Mouse (Mus musculus) forebrain, postnatal 0 days (tissue): ENCODE measurements at regions not wholly inside any gene's neighbourhood (a gene's known extent, or its start where the extent isn't known, plus 50 kb on each side); places are given as distances from the start of the nearest gene placed in this dataset.
A peak's percentile ranks its signal among the peaks of the same experiment; 100 is the strongest.

ENCODE experiments used
- ATAC-seq: fragments of 200-750 bp; cut with Nextera tagmentation; 2 replicates; pipeline ENCODE4 v1.8.0; 2017; ENCODE audit warnings: mild to moderate bottlenecking, moderate library complexity
- DNase-seq: peaks from one replicate; pipeline ENCODE4 v3.0.0-alpha.2; 2015
- H3K27ac ChIP-seq: fragments of 300-500 bp; sonication (generic); 2 replicates; pipeline ENCODE4 v1.5.1; 2014; ENCODE audit warnings: low read depth, mild to moderate bottlenecking, antibody characterized with exemption, low read length, moderate library complexity, mixed read lengths
- H3K27me3 ChIP-seq: fragments of 300-500 bp; sonication (generic); 2 replicates; pipeline ENCODE4 v1.6.1; 2014; ENCODE audit warnings: mild to moderate bottlenecking, low read length, mixed read lengths; ENCODE audit not compliant: insufficient read depth
- H3K36me3 ChIP-seq: fragments of 300-500 bp; sonication (generic); 2 replicates; pipeline ENCODE4 v1.6.1; 2014; ENCODE audit warnings: mild to moderate bottlenecking, moderate library complexity; ENCODE audit not compliant: insufficient read depth
- H3K4me1 ChIP-seq: fragments of 300-500 bp; sonication (generic); 2 replicates; pipeline ENCODE4 v1.6.1; 2014; ENCODE audit warnings: antibody characterized with exemption; ENCODE audit not compliant: insufficient read depth
- H3K4me2 ChIP-seq: fragments of 300-500 bp; sonication (generic); 2 replicates; pipeline ENCODE4 v1.6.1; 2014; ENCODE audit warnings: low read depth, mild to moderate bottlenecking, moderate library complexity
- H3K4me3 ChIP-seq: fragments of 300-500 bp; sonication (generic); 2 replicates; pipeline ENCODE4 v1.5.1; 2014; ENCODE audit warnings: low read depth, low read length, mixed read lengths
- H3K9ac ChIP-seq: fragments of 300-500 bp; sonication (generic); 2 replicates; pipeline ENCODE4 v1.6.1; 2014; ENCODE audit warnings: mild to moderate bottlenecking
- H3K9me3 ChIP-seq: fragments of 300-500 bp; sonication (generic); 2 replicates; pipeline ENCODE4 v1.6.1; 2016; ENCODE audit warnings: low read length
- CTCF ChIP-seq: sonication (generic); IDR thresholded peaks from 2 replicates; pipeline ENCODE4 v1.5.1; 2016; ENCODE audit warnings: antibody characterized with exemption, control low read depth, low read depth
- WGBS: fragments of 180-500 bp; shearing (Covaris S2); extraction: QIAGEN DNeasy Blood & Tissue Kit; methylation state at CpG from one replicate; pipeline ENCODE4 v1.1.7; 2014; 5-methylcytosine and 5-hydroxymethylcytosine counted together

DNA sequence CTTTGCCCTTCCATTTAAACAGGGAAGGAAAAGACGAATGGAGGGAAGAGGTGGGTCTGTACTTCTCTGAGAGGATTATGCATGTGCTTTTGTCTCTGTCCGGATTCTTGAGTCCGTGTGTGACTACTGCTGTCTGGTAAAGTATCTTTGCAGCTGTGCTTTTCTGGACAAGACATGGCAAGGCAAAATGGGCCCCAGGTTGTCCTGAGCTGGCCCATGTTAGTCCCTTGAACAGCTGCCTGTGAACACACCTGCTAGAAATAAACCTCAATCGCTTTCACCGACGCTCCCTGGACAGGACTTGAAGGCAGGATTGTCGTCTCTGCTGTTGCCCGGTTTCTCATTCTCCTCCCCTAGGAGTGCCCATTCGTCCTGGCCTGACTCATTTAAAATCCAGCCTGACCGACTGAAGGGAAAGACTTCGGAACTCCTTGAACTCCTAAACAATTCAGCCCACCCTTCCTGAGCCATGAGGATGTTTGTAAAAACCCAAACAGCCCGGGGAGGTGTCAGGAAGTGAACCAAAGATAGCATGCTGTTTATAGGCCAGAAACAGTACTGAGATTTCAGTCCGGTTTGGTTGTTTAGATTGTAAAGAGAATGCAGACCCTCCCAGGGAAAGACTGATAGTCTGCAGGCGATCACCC lies 281.7 kb downstream of the Qk start:
- no peak overlapping the region for H3K27ac ChIP-seq
- H3K4me3 ChIP-seq = no peak overlapping the region
- no peak for TF ChIP-seq CTCF
- H3K4me2 ChIP-seq = no peak overlapping the region
- H3K27me3 ChIP-seq = no peaks in the 10 kb centered on the region
- H3K4me1 ChIP-seq = no peaks in the 10 kb centered on the region
- H3K36me3 ChIP-seq = no peaks in the 10 kb centered on the region
- WGBS = 48% methylated on average over 14 of the region's 14 CpGs
- ATAC-seq (no peak), DNase-seq (no peak)
- no peaks in the 10 kb centered on the region for H3K9me3 ChIP-seq
- H3K9ac ChIP-seq = no peak overlapping the region

GRCm38 (mm10) chr17:10033510-10033909 lies 286.1 kb downstream of the Qk start:
- WGBS = 52% methylated on average over 4 of the region's 4 CpGs
- Histone ChIP-seq H3K9ac (no peak overlapping the region), H3K4me3 (no peak overlapping the region), H3K9me3 (no peaks in the 10 kb centered on the region), H3K4me2 (no peak overlapping the region), H3K27me3 (no peaks in the 10 kb centered on the region), H3K27ac (no peak overlapping the region), H3K36me3 (no peaks in the 10 kb centered on the region), H3K4me1 (no peaks in the 10 kb centered on the region)
- DNase-seq (no peak), ATAC-seq (peak; percentile 60; the same call in 1 of the 2 replicates)
- TF ChIP-seq CTCF = no peak

- H3K4me3 ChIP-seq = no peak overlapping the region
- no peak for TF ChIP-seq CTCF
- H3K9me3 ChIP-seq = no peaks in the 10 kb centered on the region
- ATAC-seq = no peak
- WGBS = 84% methylated on average over 3 of the region's 3 CpGs
- H3K4me2 ChIP-seq = no peak overlapping the region
- no peak for DNase-seq
- H3K9ac ChIP-seq = no peak overlapping the region
- no peaks in the 10 kb centered on the region for H3K27me3 ChIP-seq
- H3K27ac ChIP-seq = no peak overlapping the region
- no peaks in the 10 kb centered on the region for H3K36me3 ChIP-seq
- H3K4me1 ChIP-seq = no peaks in the 10 kb centered on the region
These were observed 288.6 kb downstream of the Qk start for GRCm38 (mm10) chr17:10031033-10031432.

- ATAC-seq (no peak), DNase-seq (no peak)
- H3K4me1 ChIP-seq = no peaks in the 10 kb centered on the region
- no peak overlapping the region for H3K9ac ChIP-seq
- TF ChIP-seq CTCF = no peak
- no peak overlapping the region for H3K27ac ChIP-seq
- H3K4me3 ChIP-seq = no peak overlapping the region
- H3K27me3 ChIP-seq = no peaks in the 10 kb centered on the region
- H3K9me3 ChIP-seq = no peaks in the 10 kb centered on the region
- no peaks in the 10 kb centered on the region for H3K36me3 ChIP-seq
- H3K4me2 ChIP-seq = no peak overlapping the region
These were observed 292.9 kb downstream of the Qk start for GRCm38 (mm10) chr17:10026770-10027169.

DNA sequence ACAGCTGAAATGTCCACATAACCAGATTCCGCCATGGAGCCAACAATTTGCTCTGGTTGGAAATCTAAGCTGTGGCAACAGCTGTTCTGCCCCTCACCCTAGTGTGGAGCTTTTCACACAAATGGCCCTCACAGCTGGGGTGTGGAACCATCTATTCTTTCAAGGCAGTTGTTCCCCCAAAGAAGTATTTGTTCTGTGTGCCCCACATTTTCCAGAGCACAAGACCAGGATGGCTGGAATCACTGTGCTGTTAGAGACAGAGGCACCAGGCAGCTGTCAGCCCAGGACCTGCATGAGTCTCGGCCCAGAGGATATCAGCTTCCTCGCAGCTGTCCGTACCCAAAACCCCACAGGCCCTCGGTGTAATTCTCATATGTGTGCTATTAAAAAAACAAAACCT lies 294.4 kb downstream of the Qk start:
- no peak overlapping the region for H3K9ac ChIP-seq
- no peaks in the 10 kb centered on the region for H3K4me1 ChIP-seq
- 86% methylated on average over 5 of the region's 5 CpGs for WGBS
- TF ChIP-seq CTCF = no peak
- H3K9me3 ChIP-seq = no peaks in the 10 kb centered on the region
- H3K27ac ChIP-seq = no peak overlapping the region
- H3K27me3 ChIP-seq = no peaks in the 10 kb centered on the region
- no peaks in the 10 kb centered on the region for H3K36me3 ChIP-seq
- no peak overlapping the region for H3K4me3 ChIP-seq
- no peak for ATAC-seq
- DNase-seq = no peak
- H3K4me2 ChIP-seq = no peak overlapping the region

DNA sequence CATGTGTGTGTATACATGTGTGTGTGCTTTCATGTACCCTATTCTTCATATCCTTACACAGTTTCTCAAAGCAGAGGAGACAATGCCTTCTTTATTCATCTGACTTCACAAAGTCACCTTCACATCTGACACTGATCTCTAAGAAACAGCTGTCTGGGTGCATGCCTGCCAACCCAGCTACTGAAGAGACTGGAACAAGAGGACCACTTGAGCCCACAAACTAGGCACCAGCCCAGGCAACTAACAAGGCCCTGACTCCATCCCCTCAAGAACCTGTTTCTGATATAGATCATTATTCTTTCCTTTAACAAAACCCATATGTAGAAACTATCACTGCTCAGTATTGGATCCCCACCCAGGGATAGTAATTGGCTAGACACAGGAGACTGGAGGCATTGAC lies 295.3 kb downstream of the Qk start:
- Histone ChIP-seq H3K9ac (no peak overlapping the region), H3K9me3 (no peaks in the 10 kb centered on the region), H3K27ac (no peak overlapping the region), H3K36me3 (no peaks in the 10 kb centered on the region), H3K4me2 (no peak overlapping the region), H3K27me3 (no peaks in the 10 kb centered on the region), H3K4me3 (no peak overlapping the region), H3K4me1 (no peaks in the 10 kb centered on the region)
- ATAC-seq (no peak), DNase-seq (no peak)
- no peak for TF ChIP-seq CTCF

DNA sequence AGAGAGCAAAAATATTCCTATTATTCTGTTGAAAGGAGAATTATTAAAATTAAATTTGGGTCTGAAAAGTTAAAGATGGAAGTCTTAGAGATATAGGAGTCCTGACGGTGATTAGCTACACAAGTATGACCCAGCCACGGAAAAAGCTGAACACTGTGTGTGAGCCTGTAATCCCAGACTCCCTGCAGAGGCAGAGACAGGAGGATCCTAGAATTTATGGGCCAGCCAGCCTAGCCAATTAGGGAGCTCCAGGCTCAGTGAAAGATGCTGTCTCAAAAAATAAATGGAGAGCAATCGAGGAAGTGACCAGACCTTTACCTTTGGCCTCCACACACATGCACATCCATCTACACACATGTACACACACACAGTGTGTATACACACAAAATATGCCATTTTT lies 307.5 kb downstream of the Qk start:
- H3K9ac ChIP-seq = no peak overlapping the region

More for the DNA sequence above, 307.5 kb downstream of the Qk start:
- H3K4me3 ChIP-seq = no peak overlapping the region
- WGBS = 57% methylated on average over 3 of the region's 3 CpGs
- no peaks in the 10 kb centered on the region for H3K27me3 ChIP-seq
- no peak for ATAC-seq
- no peak for TF ChIP-seq CTCF
- no peaks in the 10 kb centered on the region for H3K36me3 ChIP-seq
- H3K27ac ChIP-seq = no peak overlapping the region
- no peaks in the 10 kb centered on the region for H3K9me3 ChIP-seq
- H3K4me2 ChIP-seq = no peak overlapping the region
- H3K4me1 ChIP-seq = no peaks in the 10 kb centered on the region
- DNase-seq = no peak
